Mouse (Mus musculus) stomach, postnatal 0 days (tissue): Measurements from ENCODE around the gene Uhrf1.

Experiments
- CTCF ChIP-seq: IDR thresholded peaks from 2 replicates; pipeline ENCODE4 v1.5.1; 2016; ENCODE audit warnings: antibody characterized with exemption, low read depth, mild to moderate bottlenecking, moderate library complexity
- EP300 ChIP-seq: optimal IDR thresholded peaks from 2 replicates; pipeline ENCODE3; 2016; ENCODE audit warnings: antibody characterized with exemption

- peak; percentile 11; the same call in 1 of the 2 replicates for TF ChIP-seq CTCF
- no peak for TF ChIP-seq EP300
Observed at GRCm38 (mm10) chr17:56359183-56359725, 56.1 kb downstream of the Uhrf1 start.
